In the genomic region with DNA sequence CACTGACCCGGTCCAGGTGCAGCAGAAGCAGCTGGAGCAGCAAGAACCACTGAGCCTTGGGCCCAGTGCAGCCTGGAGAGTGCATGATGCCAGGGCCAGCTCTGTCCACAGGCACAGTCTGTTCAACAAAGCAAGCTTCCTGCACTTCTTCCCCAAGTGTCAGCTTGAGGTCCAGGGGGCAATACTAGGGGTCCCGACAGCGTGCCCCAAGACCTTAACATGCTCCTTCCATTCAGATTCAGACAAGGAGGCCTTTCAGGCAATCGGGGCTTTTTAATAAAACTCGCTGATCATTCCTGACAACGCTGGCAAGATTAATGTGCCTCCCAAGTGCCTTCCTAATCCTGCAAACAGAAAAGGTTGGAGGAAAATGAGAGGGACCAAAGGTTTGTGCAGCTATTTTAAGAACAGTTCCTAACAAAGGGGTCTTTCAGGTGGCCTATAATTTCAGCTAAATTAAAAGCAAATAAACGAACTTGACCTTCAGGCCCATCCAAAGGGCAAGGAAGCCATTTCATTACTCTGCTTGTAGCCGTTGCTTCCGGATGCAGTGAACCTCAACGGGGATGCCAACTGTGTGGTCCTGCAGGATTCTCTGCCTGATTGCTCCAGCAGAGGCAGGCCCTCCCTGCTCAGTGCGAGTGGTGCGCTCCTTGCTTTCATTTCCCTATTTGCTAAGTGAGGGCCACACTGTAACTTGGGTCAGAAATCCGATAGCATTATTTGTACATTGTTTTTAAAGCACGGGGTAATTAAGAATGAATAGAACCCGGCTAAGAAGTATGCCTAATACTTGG, we compare ENCODE assay signal across 11 mouse cellular contexts. TPM values are rescaled to one million over a fixed set of nuclear protein-coding genes. Genes with fewer than 3 reads are reported as not detected.
A peak's percentile ranks its signal among the peaks of the same experiment; 100 is the strongest.
DNase-seq lines count a peak whose midpoint lies in the region; ATAC-seq lines count a peak whose summit lies in the region.
"Had no signal": no experiment of that assay in that cellular context is flagged by ENCODE, and none has a peak within 500 bp of the region (broad histone marks: within the 10 kb centered on the region; RNA-seq: fewer than 3 reads in every experiment).

No protein-coding gene starts in this region.

- H3K4me3 ChIP-seq in hindbrain, embryonic 11.5 days (ENCODE audit: low read depth, low read length): no peak overlapping the region
- no peak overlapping the region for H3K4me3 ChIP-seq in limb, embryonic 11.5 days (ENCODE audit: low read depth, low read length)
- H3K4me3 ChIP-seq: liver, embryonic 15.5 days; stomach, embryonic 15.5 days had no signal

- no peaks in the 10 kb centered on the region for H3K4me1 ChIP-seq in hindbrain, embryonic 11.5 days (replicated peaks; ENCODE audit: control insufficient read depth, insufficient read depth, low read length)
- H3K4me1 ChIP-seq in limb, embryonic 11.5 days (ENCODE audit: control insufficient read depth, insufficient read depth, low read length): peaks cover 23% of the 10 kb centered on the region
- H3K4me1 ChIP-seq: liver, embryonic 15.5 days had no signal

- no peaks in the 10 kb centered on the region for H3K36me3 ChIP-seq in hindbrain, embryonic 11.5 days (ENCODE audit: control insufficient read depth, insufficient read depth, low read length)
- no peaks in the 10 kb centered on the region for H3K36me3 ChIP-seq in limb, embryonic 11.5 days (ENCODE audit: control insufficient read depth, insufficient read depth, low read length)
- H3K36me3 ChIP-seq: liver, embryonic 15.5 days; stomach, embryonic 15.5 days had no signal

- no peaks in the 10 kb centered on the region for H3K9me3 ChIP-seq in hindbrain, embryonic 11.5 days (ENCODE audit: control insufficient read depth, low read length)
- H3K9me3 ChIP-seq in limb, embryonic 11.5 days (ENCODE audit: control insufficient read depth, low read length): no peaks in the 10 kb centered on the region
- H3K9me3 ChIP-seq: liver, embryonic 15.5 days; stomach, embryonic 15.5 days had no signal

- DNase-seq in kidney, adult 9 months: peak; percentile 13
- DNase-seq in kidney, adult 11 months: no peak
- peak; percentile 43 for DNase-seq in hindbrain, embryonic 11.5 days (ENCODE audit: low spot score)
- peak; percentile 76 for DNase-seq in limb, embryonic 11.5 days (ENCODE audit: low spot score)
- DNase-seq in yolk sac, embryonic 10.5 days (ENCODE audit: low spot score): peak; percentile 11
- DNase-seq in testis, postnatal 14 days (ENCODE audit: low spot score): no peak
- DNase-seq in right cerebral cortex, postnatal 10 days (ENCODE audit: low spot score in 2 of 2): no peak

- no peaks in the 10 kb centered on the region for H3K27me3 ChIP-seq in hindbrain, embryonic 11.5 days (ENCODE audit: control insufficient read depth, insufficient read depth, low read length)
- no peaks in the 10 kb centered on the region for H3K27me3 ChIP-seq in limb, embryonic 11.5 days (ENCODE audit: control insufficient read depth, insufficient read depth, low read length)
- H3K27me3 ChIP-seq: CH12.LX; liver, embryonic 15.5 days; stomach, embryonic 15.5 days had no signal

- no peak overlapping the region for H3K4me2 ChIP-seq in hindbrain, embryonic 11.5 days (replicated peaks; ENCODE audit: low read depth, low read length)
- H3K4me2 ChIP-seq in limb, embryonic 11.5 days (ENCODE audit: low read depth, severe bottlenecking): peak overlapping the region; percentile 3; the same call in 1 of the 2 replicates
- H3K4me2 ChIP-seq: liver, embryonic 15.5 days; stomach, embryonic 15.5 days had no signal

- no peak overlapping the region for H3K27ac ChIP-seq in hindbrain, embryonic 11.5 days (ENCODE audit: low read depth, low read length)
- peak overlapping the region; percentile 80 for H3K27ac ChIP-seq in limb, embryonic 11.5 days (replicated peaks; ENCODE audit: low read depth, low read length)
- H3K27ac ChIP-seq: liver, embryonic 15.5 days; stomach, embryonic 15.5 days had no signal

- no peak overlapping the region for H3K9ac ChIP-seq in hindbrain, embryonic 11.5 days (ENCODE audit: low read depth, low read length)
- H3K9ac ChIP-seq in limb, embryonic 11.5 days (ENCODE audit: low read length): no peak overlapping the region
- H3K9ac ChIP-seq: liver, embryonic 15.5 days; stomach, embryonic 15.5 days had no signal

- ATAC-seq in hindbrain, embryonic 11.5 days (ENCODE audit: low FRiP score): peak; percentile 66
- ATAC-seq in limb, embryonic 11.5 days (ENCODE audit: insufficient number of reproducible peaks, low FRiP score, low TSS enrichment, low read depth): peak; percentile 78
- ATAC-seq in activated CD4-positive, CD25-positive, alpha-beta regulatory T cell, adult 4 months: no peak

- WGBS in hindbrain, embryonic 11.5 days: 37% methylated on average over 15 of the region's 15 CpGs
- 19% methylated on average over 15 of the region's 15 CpGs for WGBS in limb, embryonic 11.5 days

RNA-seq across cellular contexts. Expression of a gene that starts 31.2 kb away (rescaled TPM):
- polyA plus RNA-seq in hindbrain, embryonic 11.5 days (2014; fragmentation: Nextera tagmentation; extraction: Ambion mirVana): 5.3 and 6.4 TPM in 2 replicates
- 15.1 and 18.0 TPM in 2 replicates for polyA plus RNA-seq in limb, embryonic 11.5 days (2014; fragmentation: Nextera tagmentation; extraction: Ambion mirVana)
- polyA plus RNA-seq in activated CD4-positive, CD25-positive, alpha-beta regulatory T cell, adult 4 months (2017; shearing (Covaris generic)): not detected

Comparison
In these comparisons a context has a peak if more than half of its experiments do, and no peak if none do; other contexts are left out.
1. DNase-seq: peak in kidney, adult 9 months (single experiment), hindbrain, embryonic 11.5 days (single experiment), limb, embryonic 11.5 days (single experiment) and yolk sac, embryonic 10.5 days (single experiment); none in kidney, adult 11 months (single experiment), testis, postnatal 14 days (single experiment) and right cerebral cortex, postnatal 10 days (0 of 2).